Mouse (Mus musculus) cerebellum, adult 11-12 months (tissue): ENCODE results near the gene Frmpd2.
"Not testable (repeated sequence)": the region's sequence is repeated elsewhere in the genome, so short reads cannot be mapped to it uniquely, and the experiment has no call there.

ENCODE experiments used
- DNase-seq: peaks from one replicate; pipeline ENCODE4 v3.0.0; 2022

The Frmpd2 gene

GRCm38 (mm10) chr14:33471331-33471730, at the start of gene Frmpd2:
Gene Frmpd2, plus strand, starts transcription at chr14:33471696.
- no peak for DNase-seq

GRCm38 (mm10) chr14:33423003-33423402, 48.5 kb upstream of the Frmpd2 start:
- DNase-seq = no peak

GRCm38 (mm10) chr14:33424124-33424523, 47.4 kb upstream of the Frmpd2 start:
- no peak for DNase-seq

GRCm38 (mm10) chr14:33432485-33432884, 39.0 kb upstream of the Frmpd2 start:
- DNase-seq = not testable (repeated sequence)

- no peak for DNase-seq
These were observed 27.7 kb upstream of the Frmpd2 start for GRCm38 (mm10) chr14:33443780-33444179.

- DNase-seq = no peak
These were observed 25.5 kb upstream of the Frmpd2 start for GRCm38 (mm10) chr14:33445962-33446361.

- DNase-seq = no peak
These were observed 24.9 kb upstream of the Frmpd2 start for GRCm38 (mm10) chr14:33446561-33447023.

GRCm38 (mm10) chr14:33447027-33447569, 24.4 kb upstream of the Frmpd2 start, which contains the start of gene Mapk8:
Gene Mapk8, minus strand, starts transcription at chr14:33447158.
- DNase-seq = peak; percentile 96

GRCm38 (mm10) chr14:33448276-33448675, 23.2 kb upstream of the Frmpd2 start:
- DNase-seq = no peak

- DNase-seq = no peak
These were observed 22.1 kb upstream of the Frmpd2 start for GRCm38 (mm10) chr14:33449296-33449840.

GRCm38 (mm10) chr14:33450331-33450730, 21.2 kb upstream of the Frmpd2 start:
- DNase-seq = no peak

GRCm38 (mm10) chr14:33463658-33464057, 7.8 kb upstream of the Frmpd2 start:
- no peak for DNase-seq

GRCm38 (mm10) chr14:33467766-33468165, 3.7 kb upstream of the Frmpd2 start:
- DNase-seq = no peak

- DNase-seq = no peak
These were observed 3.0 kb downstream of the Frmpd2 start for GRCm38 (mm10) chr14:33474461-33474860.

- DNase-seq = no peak
These were observed 4.7 kb downstream of the Frmpd2 start for GRCm38 (mm10) chr14:33476094-33476760.

GRCm38 (mm10) chr14:33481991-33482390, 10.5 kb downstream of the Frmpd2 start:
- no peak for DNase-seq

GRCm38 (mm10) chr14:33487805-33488550, 16.5 kb downstream of the Frmpd2 start:
- DNase-seq = no peak

GRCm38 (mm10) chr14:33495226-33495625, 23.7 kb downstream of the Frmpd2 start:
- no peak for DNase-seq

- no peak for DNase-seq
These were observed 25.9 kb downstream of the Frmpd2 start for GRCm38 (mm10) chr14:33497418-33497817.

GRCm38 (mm10) chr14:33498849-33499248, 27.4 kb downstream of the Frmpd2 start:
- no peak for DNase-seq

- no peak for DNase-seq
These were observed 29.1 kb downstream of the Frmpd2 start for GRCm38 (mm10) chr14:33500631-33501030.

- no peak for DNase-seq
These were observed 31.8 kb downstream of the Frmpd2 start for GRCm38 (mm10) chr14:33503311-33503710.

- no peak for DNase-seq
These were observed 35.2 kb downstream of the Frmpd2 start for GRCm38 (mm10) chr14:33506696-33507095.

GRCm38 (mm10) chr14:33508660-33509059, 37.2 kb downstream of the Frmpd2 start:
- DNase-seq = no peak
